Mouse (Mus musculus) bone marrow macrophage, adult 2 months (primary cell): ENCODE data around the gene Rom1. TPM values are rescaled to one million over a fixed set of nuclear protein-coding genes. Genes with fewer than 3 reads are reported as not detected.

Source experiments
- H3K27ac ChIP-seq: 2 replicates; pipeline ENCODE4 v1.5.1; 2012; ENCODE audit warnings: low read depth, low read length; ENCODE audit not compliant: insufficient read depth
- H3K4me1 ChIP-seq: 2 replicates; pipeline ENCODE4 v1.6.1; 2012; ENCODE audit warnings: low read length; ENCODE audit not compliant: control insufficient read depth, insufficient read depth
- H3K4me3 ChIP-seq: 2 replicates; pipeline ENCODE4 v1.5.1; 2012; ENCODE audit warnings: mild to moderate bottlenecking, low read length, moderate library complexity; ENCODE audit not compliant: insufficient read depth
- CTCF ChIP-seq: IDR thresholded peaks from 2 replicates; pipeline ENCODE4 v1.5.1; 2012; ENCODE audit warnings: low read depth, mild to moderate bottlenecking, low read length, moderate library complexity
- POLR2A ChIP-seq: IDR thresholded peaks from 2 replicates; pipeline ENCODE4 v1.6.1; 2012; ENCODE audit warnings: mild to moderate bottlenecking, low read depth, low read length, borderline replicate concordance
- polyA plus RNA-seq: library from polyadenylated mRNA; stranded (reverse); fragments of >200 nt; gene quantifications from 2 replicates; pipeline ENCODE4 v1.2.4, GENCODE M21; 2012; ENCODE audit not compliant: missing spikeins, insufficient read depth, insufficient read length

Gene Rom1
- polyA plus RNA-seq, 1 experiment, result 3.6 TPM

- TF ChIP-seq CTCF, result no peak
- TF ChIP-seq POLR2A, result no peak
- H3K4me1 ChIP-seq, result peaks cover 35% of the 10 kb centered on the region
- H3K4me3 ChIP-seq, result peak overlapping the region; percentile 93
- H3K27ac ChIP-seq, result peak overlapping the region; percentile 84
Measured at GRCm38 (mm10) chr19:8942276-8942964, 13.3 kb upstream of the Rom1 start.

- peak within 1 kb of the TSS; percentile 84 for H3K27ac ChIP-seq
- TF ChIP-seq CTCF, result no peak
- TF ChIP-seq POLR2A, result no peak
- peak within 1 kb of the TSS; percentile 93 for H3K4me3 ChIP-seq
- peaks cover 35% of the 10 kb centered on the region for H3K4me1 ChIP-seq
Measured at GRCm38 (mm10) chr19:8941515-8942217, 12.5 kb upstream of the Rom1 start, which contains the start of gene Mta2. TSS of gene Mta2 (plus strand) at chr19:8941875.

- no peak overlapping the region for H3K27ac ChIP-seq
- peaks cover 35% of the 10 kb centered on the region for H3K4me1 ChIP-seq
- TF ChIP-seq CTCF (0 out of 2 replicates have a peak, but pooled peaks have one; percentile 16), POLR2A (no peak)
- H3K4me3 ChIP-seq, result peak overlapping the region; percentile 20; the same call in 1 of the 2 replicates
Measured at GRCm38 (mm10) chr19:8941136-8941514, 12.0 kb upstream of the Rom1 start.

- Histone ChIP-seq H3K4me3 (no peak overlapping the region), H3K27ac (no peak overlapping the region), H3K4me1 (peaks cover 31% of the 10 kb centered on the region)
- TF ChIP-seq CTCF (no peak), POLR2A (no peak)
Measured at GRCm38 (mm10) chr19:8940526-8941133, 11.5 kb upstream of the Rom1 start.

- no peak overlapping the region for H3K27ac ChIP-seq
- H3K4me3 ChIP-seq, result no peak overlapping the region
- TF ChIP-seq POLR2A (no peak), CTCF (no peak)
Measured at GRCm38 (mm10) chr19:8936736-8937135, 7.6 kb upstream of the Rom1 start.

GRCm38 (mm10) chr19:8930771-8931170 lies 1.6 kb upstream of the Rom1 start:
- Histone ChIP-seq H3K4me3 (peak overlapping the region; percentile 79), H3K4me1 (peaks cover 6% of the 10 kb centered on the region)
- TF ChIP-seq CTCF (no peak), POLR2A (no peak)

More at GRCm38 (mm10) chr19:8936736-8937135, 7.6 kb upstream of the Rom1 start:
- peaks cover 16% of the 10 kb centered on the region for H3K4me1 ChIP-seq

GRCm38 (mm10) chr19:8930117-8930516 lies 961 bp upstream of the Rom1 start:
- H3K4me1 ChIP-seq, result peaks cover 6% of the 10 kb centered on the region
- TF ChIP-seq CTCF, result no peak
- no peak for TF ChIP-seq POLR2A
- H3K4me3 ChIP-seq, result peak overlapping the region; percentile 79
- peak overlapping the region; percentile 71 for H3K27ac ChIP-seq

More at GRCm38 (mm10) chr19:8930771-8931170, 1.6 kb upstream of the Rom1 start:
- no peak overlapping the region for H3K27ac ChIP-seq

- H3K4me1 ChIP-seq, result peaks cover 6% of the 10 kb centered on the region
- TF ChIP-seq CTCF (no peak), POLR2A (no peak)
- peak overlapping the region; percentile 79; the same call in 1 of the 2 replicates for H3K4me3 ChIP-seq
- H3K27ac ChIP-seq, result no peak overlapping the region
Measured at GRCm38 (mm10) chr19:8928689-8929223, 400 bp downstream of the Rom1 start.

- TF ChIP-seq CTCF, result no peak
- no peak for TF ChIP-seq POLR2A
- peaks cover 6% of the 10 kb centered on the region for H3K4me1 ChIP-seq
- no peak overlapping the region for H3K4me3 ChIP-seq
- H3K27ac ChIP-seq, result no peak overlapping the region
Measured at GRCm38 (mm10) chr19:8927891-8928525, 1.1 kb downstream of the Rom1 start.

- Histone ChIP-seq H3K27ac (no peak overlapping the region), H3K4me3 (no peak overlapping the region), H3K4me1 (peaks cover 13% of the 10 kb centered on the region)
- TF ChIP-seq POLR2A (no peak), CTCF (no peak)
Measured at GRCm38 (mm10) chr19:8926766-8927165, 2.4 kb downstream of the Rom1 start.
